Mouse (Mus musculus): ENCODE results near the gene Acot4. TPM values are rescaled to one million over a fixed set of nuclear protein-coding genes. Genes with fewer than 3 reads are reported as not detected.
A peak's percentile ranks its signal among the peaks of the same experiment; 100 is the strongest.
"Not testable (repeated sequence)": the region's sequence is repeated elsewhere in the genome, so short reads cannot be mapped to it uniquely, and the experiment has no call there.

Gene Acot4
- total and polyA plus RNA-seq, 2 experiments from 2014 or later: 0.33 to 0.84 TPM

DNA sequence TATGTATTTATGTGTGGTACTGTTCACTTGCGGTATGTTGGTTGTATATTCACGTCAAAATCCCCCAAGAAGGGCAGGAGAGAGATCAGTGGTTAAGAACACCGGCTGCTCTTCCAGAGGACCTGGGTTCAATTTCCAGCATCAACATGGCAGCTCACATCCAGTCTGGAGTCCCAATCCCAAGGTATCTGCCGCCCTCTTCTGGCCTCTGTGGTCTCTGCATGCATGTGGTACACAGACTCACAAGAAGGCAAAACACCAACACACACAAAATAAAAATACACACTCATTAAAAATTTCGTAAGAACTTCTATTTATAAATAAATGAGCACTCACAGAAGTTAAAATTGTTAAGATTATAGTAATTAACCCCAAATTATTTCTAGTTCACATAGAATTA lies 25.0 kb downstream of the Acot4 start:
- Histone ChIP-seq H3K4me3 (ENCODE audit: low read depth, low read length) (no peak overlapping the region), H3K4me2 (ENCODE audit: low read depth, low read length, poor library complexity, severe bottlenecking) (no peak overlapping the region), H3K9ac (replicated peaks; ENCODE audit: low read length, poor library complexity, severe bottlenecking) (no peak overlapping the region), H3K9me3 (ENCODE audit: low read length) (no peaks in the 10 kb centered on the region), H3K4me1 (ENCODE audit: insufficient read depth, low read length) (no peaks in the 10 kb centered on the region), H3K27me3 (ENCODE audit: insufficient read depth, low read length) (peaks cover 6% of the 10 kb centered on the region; the same call in 1 of the 2 replicates), H3K27ac (ENCODE audit: low read depth, low read length) (no peak overlapping the region), H3K36me3 (ENCODE audit: insufficient read depth, low read length) (no peaks in the 10 kb centered on the region)
- 78% methylated on average over 5 of the region's 5 CpGs for WGBS
- 0 out of 2 replicates have a peak, but pooled peaks have one; percentile 33 for TF ChIP-seq CTCF (IDR thresholded peaks at IDR 0.05)
- DNase-seq (ENCODE audit: low spot score) (no peak), ATAC-seq (ENCODE audit: low FRiP score) (no peak)

GRCm38 (mm10) chr12:84063833-84064232 lies 25.7 kb downstream of the Acot4 start:
- DNase-seq (ENCODE audit: low spot score) (no peak), ATAC-seq (ENCODE audit: low FRiP score) (no peak)
- Histone ChIP-seq H3K9me3 (ENCODE audit: low read length) (no peaks in the 10 kb centered on the region), H3K27me3 (ENCODE audit: insufficient read depth, low read length) (peaks cover 12% of the 10 kb centered on the region; the same call in 1 of the 2 replicates), H3K36me3 (ENCODE audit: insufficient read depth, low read length) (no peaks in the 10 kb centered on the region), H3K4me1 (ENCODE audit: insufficient read depth, low read length) (no peaks in the 10 kb centered on the region), H3K27ac (ENCODE audit: low read depth, low read length) (no peak overlapping the region), H3K4me3 (ENCODE audit: low read depth, low read length) (no peak overlapping the region), H3K9ac (replicated peaks; ENCODE audit: low read length, poor library complexity, severe bottlenecking) (no peak overlapping the region), H3K4me2 (ENCODE audit: low read depth, low read length, poor library complexity, severe bottlenecking) (no peak overlapping the region)
- WGBS: 94% methylated on average over 2 of the region's 2 CpGs
- TF ChIP-seq CTCF (IDR thresholded peaks at IDR 0.05): no peak

GRCm38 (mm10) chr12:84064621-84065020 lies 26.4 kb downstream of the Acot4 start:
- Histone ChIP-seq H3K4me2 (ENCODE audit: low read depth, low read length, poor library complexity, severe bottlenecking) (no peak overlapping the region), H3K9me3 (ENCODE audit: low read length) (no peaks in the 10 kb centered on the region), H3K4me3 (ENCODE audit: low read depth, low read length) (no peak overlapping the region), H3K9ac (replicated peaks; ENCODE audit: low read length, poor library complexity, severe bottlenecking) (no peak overlapping the region), H3K4me1 (ENCODE audit: insufficient read depth, low read length) (no peaks in the 10 kb centered on the region), H3K27me3 (ENCODE audit: insufficient read depth, low read length) (peaks cover 17% of the 10 kb centered on the region; the same call in 1 of the 2 replicates), H3K27ac (ENCODE audit: low read depth, low read length) (no peak overlapping the region), H3K36me3 (ENCODE audit: insufficient read depth, low read length) (no peaks in the 10 kb centered on the region)
- DNase-seq (ENCODE audit: low spot score) (no peak), ATAC-seq (ENCODE audit: low FRiP score) (no peak)
- WGBS: 76% methylated on average over 8 of the region's 8 CpGs
- TF ChIP-seq CTCF (IDR thresholded peaks at IDR 0.05): no peak

DNA sequence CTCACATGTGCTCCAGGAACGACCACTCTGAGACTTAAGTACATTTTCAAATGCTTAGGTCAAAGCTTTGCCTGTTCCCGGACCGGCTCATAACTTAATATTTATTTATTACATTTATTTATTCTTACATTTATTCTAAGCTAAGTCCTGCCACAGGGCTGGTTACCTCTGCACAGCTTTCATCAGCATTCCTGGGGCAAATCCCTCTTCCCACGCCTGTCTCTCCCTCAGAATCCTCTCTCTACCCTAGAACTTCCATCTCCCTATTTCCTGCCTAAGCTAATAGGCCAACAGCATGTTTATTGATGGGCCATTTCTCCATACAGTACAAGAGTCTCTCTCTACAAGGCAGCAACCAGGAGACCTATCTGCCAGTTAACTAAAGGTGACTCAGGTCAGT lies 29.6 kb downstream of the Acot4 start:
- H3K9ac ChIP-seq (replicated peaks; ENCODE audit: low read length, poor library complexity, severe bottlenecking): no peak overlapping the region
- H3K27me3 ChIP-seq (ENCODE audit: insufficient read depth, low read length): peaks cover 22% of the 10 kb centered on the region; the same call in 1 of the 2 replicates
- no peak for TF ChIP-seq CTCF (IDR thresholded peaks at IDR 0.05)
- 81% methylated on average over 4 of the region's 4 CpGs for WGBS
- H3K9me3 ChIP-seq (ENCODE audit: low read length): no peaks in the 10 kb centered on the region
- H3K4me3 ChIP-seq (ENCODE audit: low read depth, low read length): no peak overlapping the region
- H3K4me1 ChIP-seq (ENCODE audit: insufficient read depth, low read length): no peaks in the 10 kb centered on the region
- no peak overlapping the region for H3K4me2 ChIP-seq (ENCODE audit: low read depth, low read length, poor library complexity, severe bottlenecking)
- no peaks in the 10 kb centered on the region for H3K36me3 ChIP-seq (ENCODE audit: insufficient read depth, low read length)
- H3K27ac ChIP-seq (ENCODE audit: low read depth, low read length): no peak overlapping the region
- ATAC-seq (ENCODE audit: low FRiP score) (no peak), DNase-seq (ENCODE audit: low spot score) (no peak)

- 55% methylated on average over 8 of the region's 8 CpGs for WGBS
- Histone ChIP-seq H3K4me2 (ENCODE audit: low read depth, low read length, poor library complexity, severe bottlenecking) (no peak overlapping the region), H3K36me3 (ENCODE audit: insufficient read depth, low read length) (no peaks in the 10 kb centered on the region), H3K4me1 (ENCODE audit: insufficient read depth, low read length) (no peaks in the 10 kb centered on the region), H3K27me3 (ENCODE audit: insufficient read depth, low read length) (peaks cover 22% of the 10 kb centered on the region; the same call in 1 of the 2 replicates), H3K9me3 (ENCODE audit: low read length) (no peaks in the 10 kb centered on the region), H3K4me3 (ENCODE audit: low read depth, low read length) (no peak overlapping the region), H3K9ac (replicated peaks; ENCODE audit: low read length, poor library complexity, severe bottlenecking) (no peak overlapping the region), H3K27ac (ENCODE audit: low read depth, low read length) (no peak overlapping the region)
- TF ChIP-seq CTCF (IDR thresholded peaks at IDR 0.05): no peak
- no peak for ATAC-seq (ENCODE audit: low FRiP score)
- DNase-seq (ENCODE audit: low spot score): no peak
Measured at GRCm38 (mm10) chr12:84068296-84068695, 30.1 kb downstream of the Acot4 start.

DNA sequence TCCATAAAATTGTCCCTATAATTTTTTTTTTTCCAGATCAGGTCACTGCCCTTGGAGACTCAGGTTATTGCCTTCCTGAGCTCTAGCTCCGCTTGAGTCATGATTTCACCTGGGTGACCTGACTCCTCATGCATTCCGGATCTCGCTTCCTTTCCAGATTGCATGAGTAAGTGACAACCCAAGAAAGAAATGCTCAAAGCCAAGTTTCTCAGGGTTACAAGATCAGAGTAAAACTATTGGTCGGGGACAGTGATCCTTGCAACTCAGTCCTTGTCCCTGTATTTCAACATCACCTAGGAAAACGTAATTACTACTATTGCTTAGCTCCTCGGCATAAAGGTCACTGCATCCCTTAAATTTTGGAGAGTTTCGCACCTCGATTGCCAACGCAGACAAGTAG lies 30.8 kb downstream of the Acot4 start, which contains the start of gene Acot5:
Acot5 (plus strand) TSS at position 340 of the 400 bp plus-strand sequence.
- TF ChIP-seq CTCF (IDR thresholded peaks at IDR 0.05): no peak
- Histone ChIP-seq H3K9ac (replicated peaks; ENCODE audit: low read length, poor library complexity, severe bottlenecking) (no peak within 1 kb of the TSS), H3K27ac (ENCODE audit: low read depth, low read length) (no peak within 1 kb of the TSS), H3K36me3 (ENCODE audit: insufficient read depth, low read length) (no peaks in the 10 kb centered on the region), H3K27me3 (ENCODE audit: insufficient read depth, low read length) (peaks cover 22% of the 10 kb centered on the region; the same call in 1 of the 2 replicates), H3K9me3 (ENCODE audit: low read length) (no peaks in the 10 kb centered on the region), H3K4me2 (ENCODE audit: low read depth, low read length, poor library complexity, severe bottlenecking) (peak within 1 kb of the TSS; percentile 53), H3K4me3 (ENCODE audit: low read depth, low read length) (peak within 1 kb of the TSS; percentile 41), H3K4me1 (ENCODE audit: insufficient read depth, low read length) (no peaks in the 10 kb centered on the region)
- no peak for DNase-seq (ENCODE audit: low spot score)
- WGBS: 52% methylated on average over 9 of the region's 9 CpGs
- ATAC-seq (ENCODE audit: low FRiP score): no peak

GRCm38 (mm10) chr12:84069582-84069981 lies 31.4 kb downstream of the Acot4 start:
- Histone ChIP-seq H3K4me2 (ENCODE audit: low read depth, low read length, poor library complexity, severe bottlenecking) (peak overlapping the region; percentile 53), H3K4me3 (ENCODE audit: low read depth, low read length) (peak overlapping the region; percentile 41), H3K27me3 (ENCODE audit: insufficient read depth, low read length) (peaks cover 22% of the 10 kb centered on the region; the same call in 1 of the 2 replicates)
- not testable (repeated sequence) for H3K9ac ChIP-seq (replicated peaks; ENCODE audit: low read length, poor library complexity, severe bottlenecking); H3K4me1 ChIP-seq (ENCODE audit: insufficient read depth, low read length); H3K27ac ChIP-seq (ENCODE audit: low read depth, low read length); DNase-seq (ENCODE audit: low spot score); ATAC-seq (ENCODE audit: low FRiP score); H3K9me3 ChIP-seq (ENCODE audit: low read length); H3K36me3 ChIP-seq (ENCODE audit: insufficient read depth, low read length)
- 2% methylated on average over 32 of the region's 52 CpGs for WGBS

Data from midbrain, postnatal 0 days (tissue).